Mouse (Mus musculus) left cerebral cortex, postnatal 36 days (tissue): ENCODE measurements around the gene Dennd5b. TPM values are rescaled to one million over a fixed set of nuclear protein-coding genes. Genes with fewer than 3 reads are reported as not detected.
"Not testable (repeated sequence)": the region's sequence is repeated elsewhere in the genome, so short reads cannot be mapped to it uniquely, and the experiment has no call there.

Experiments used
- DNase-seq, 2 experiments: peaks; one replicate each; pipeline ENCODE4 v3.0.0; 2021 to 2022; ENCODE audit warnings: low spot score in 2 of 2, mixed read lengths in 1 of 2
- intact Hi-C: fragments of 180-260 bp; cut with DNase I; formaldehyde crosslinking; loops from one replicate; pipeline ENCODE4 v1.15.1; 2025
- total RNA-seq, 2 experiments: library from RNA; stranded (reverse); gene quantifications; 2 replicates each; pipeline ENCODE4 v1.2.3; 2021

The Dennd5b gene
- total RNA-seq, 2 experiments from 2014 or later: 59.9 to 68.9 TPM

GRCm38 (mm10) chr6:148971385-148971940, 130.0 kb downstream of the Dennd5b start:
- intact Hi-C loops: no loop called here
- DNase-seq: no peak

GRCm38 (mm10) chr6:148961285-148961684, 140.2 kb downstream of the Dennd5b start:
- intact Hi-C loops: no loop called here
- DNase-seq: no peak

DNA sequence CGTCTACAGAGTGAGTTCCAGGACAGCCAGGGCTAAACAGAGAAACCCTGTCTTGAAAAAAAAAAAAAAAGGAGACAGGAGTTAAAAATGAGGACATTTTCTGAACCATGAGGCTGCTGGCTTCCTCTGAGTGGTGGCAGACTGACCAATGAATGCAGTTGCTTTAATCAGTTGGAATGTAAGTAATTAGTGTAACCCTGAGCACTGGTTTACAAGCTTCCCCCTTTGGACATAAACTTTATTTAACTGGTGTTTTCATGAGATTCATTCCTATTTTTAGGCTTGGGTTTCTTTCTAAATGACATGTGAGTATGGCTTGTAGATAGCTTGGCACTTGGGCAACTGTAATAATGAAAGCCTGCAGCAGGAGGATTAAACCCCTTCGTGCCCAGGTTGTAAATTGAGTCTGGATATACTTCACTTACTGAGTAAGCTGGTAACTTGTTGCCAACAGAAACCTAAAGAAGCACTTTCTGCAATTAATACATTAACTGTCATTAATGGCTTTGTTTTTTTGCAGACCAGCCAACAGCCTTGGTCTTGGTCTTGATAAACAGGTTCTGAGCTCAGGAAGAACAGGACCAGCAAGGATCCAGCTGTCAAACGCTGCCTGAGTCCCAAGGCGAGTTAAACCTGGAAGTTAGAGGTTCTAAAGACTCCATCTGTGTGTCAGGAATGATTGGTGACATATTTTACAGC, 141.8 kb downstream of the Dennd5b start:
- intact Hi-C loops: no loop called here
- no peak for DNase-seq

- DNase-seq: no peak
- intact Hi-C loops: no loop called here
Measured at GRCm38 (mm10) chr6:148958712-148959111, 142.8 kb downstream of the Dennd5b start.

DNA sequence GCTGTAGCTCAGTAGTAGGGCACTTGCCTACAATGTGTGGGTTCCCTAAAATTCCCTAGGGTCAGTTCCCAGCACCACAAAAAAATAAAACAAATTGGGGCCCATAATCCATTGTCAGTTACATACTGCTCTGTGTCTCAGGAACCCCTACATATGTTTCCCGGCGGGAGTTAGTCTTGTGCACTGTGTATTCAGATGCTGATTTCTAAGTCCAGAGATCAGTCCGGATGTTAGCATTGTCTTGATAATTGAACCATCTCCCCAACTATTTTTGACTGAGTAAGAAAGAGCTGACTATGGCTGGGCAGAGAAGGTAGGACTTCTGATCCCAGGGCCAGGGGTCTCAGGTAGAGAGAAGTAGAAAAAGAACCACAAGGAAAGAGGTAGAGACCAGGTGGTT, 144.4 kb downstream of the Dennd5b start:
- intact Hi-C loops: no loop called here
- DNase-seq: no peak

- DNase-seq: no peak
- intact Hi-C loops: no loop called here
Measured at GRCm38 (mm10) chr6:148955641-148956420, 145.6 kb downstream of the Dennd5b start.

- intact Hi-C loops: loop anchor here (5.0 kb wide), 1 partner anchor 155 kb away; the partner anchor contains the start of gene Dennd5b
- no peak for DNase-seq
Measured at GRCm38 (mm10) chr6:148946881-148947405, 154.5 kb downstream of the Dennd5b start.

DNA sequence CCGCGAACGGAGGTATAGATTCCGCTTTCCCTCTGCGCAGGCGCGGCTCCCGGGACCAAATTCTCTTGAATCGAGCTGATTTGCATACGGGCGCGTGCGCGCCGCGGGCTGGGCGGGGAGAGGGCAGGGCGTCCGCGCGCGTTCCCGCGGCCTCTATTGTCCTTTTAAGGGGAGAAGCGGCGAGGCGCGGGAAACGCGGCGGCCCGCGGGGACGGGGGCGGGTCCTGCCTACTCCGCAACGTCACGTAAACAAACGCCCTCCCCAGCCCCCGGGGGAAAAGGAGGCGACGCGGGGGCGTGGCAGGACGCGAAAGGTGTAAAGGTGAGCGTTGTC, 155.1 kb downstream of the Dennd5b start, which contains the start of gene Sinhcaf:
Gene Sinhcaf, minus strand, starts transcription at position 59 of the 334 bp plus-strand sequence.
- intact Hi-C loops: loop anchor here (5.0 kb wide), 1 partner anchor 156 kb away; the partner anchor contains the start of gene Dennd5b
- peak; percentile 93 for DNase-seq

- DNase-seq: peak; percentile 19 to 25
- intact Hi-C loops: loop anchor here (5.0 kb wide), 1 partner anchor 157 kb away; the partner anchor contains the start of gene Dennd5b
Measured at GRCm38 (mm10) chr6:148945509-148946408, 155.7 kb downstream of the Dennd5b start.

DNA sequence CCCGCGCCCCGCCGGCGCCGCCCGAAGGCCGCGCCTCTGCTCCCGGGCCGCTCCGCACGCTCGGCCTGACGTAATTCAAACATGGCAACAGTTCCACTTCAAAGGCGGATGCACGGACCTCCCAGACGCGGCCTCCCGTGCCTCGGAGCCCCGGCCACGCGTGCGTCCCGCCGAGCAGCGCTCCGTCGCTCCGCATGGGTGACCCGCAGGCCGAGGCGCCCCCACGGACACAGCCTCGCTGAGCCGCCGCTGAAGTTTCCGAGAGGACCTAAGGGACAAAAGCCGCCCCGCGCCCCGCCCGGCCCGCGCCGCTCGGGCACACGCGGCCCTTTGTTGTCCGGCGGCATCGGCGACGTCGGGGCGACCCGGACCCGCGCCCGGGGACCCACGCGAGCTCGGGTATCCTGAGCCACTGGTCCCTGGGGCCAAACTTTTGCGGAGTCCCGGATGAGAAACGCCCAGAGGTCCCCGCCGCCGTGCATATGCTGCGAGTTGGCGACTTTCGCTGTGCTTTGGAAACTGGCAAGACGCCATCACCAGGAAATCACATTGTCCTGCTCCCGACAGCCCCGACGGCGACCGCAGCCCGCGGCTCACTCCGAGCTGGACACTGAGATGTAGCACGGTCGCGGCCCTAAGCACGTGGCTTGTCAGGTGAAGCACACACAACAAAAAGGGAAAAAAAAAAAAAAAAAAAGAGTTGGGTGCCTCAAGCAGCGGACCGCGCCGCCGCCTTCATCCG, 156.5 kb downstream of the Dennd5b start:
- intact Hi-C loops: loop anchor here (5.0 kb wide), 1 partner anchor 157 kb away; the partner anchor contains the start of gene Dennd5b
- DNase-seq: peak; percentile 13 to 15

DNA sequence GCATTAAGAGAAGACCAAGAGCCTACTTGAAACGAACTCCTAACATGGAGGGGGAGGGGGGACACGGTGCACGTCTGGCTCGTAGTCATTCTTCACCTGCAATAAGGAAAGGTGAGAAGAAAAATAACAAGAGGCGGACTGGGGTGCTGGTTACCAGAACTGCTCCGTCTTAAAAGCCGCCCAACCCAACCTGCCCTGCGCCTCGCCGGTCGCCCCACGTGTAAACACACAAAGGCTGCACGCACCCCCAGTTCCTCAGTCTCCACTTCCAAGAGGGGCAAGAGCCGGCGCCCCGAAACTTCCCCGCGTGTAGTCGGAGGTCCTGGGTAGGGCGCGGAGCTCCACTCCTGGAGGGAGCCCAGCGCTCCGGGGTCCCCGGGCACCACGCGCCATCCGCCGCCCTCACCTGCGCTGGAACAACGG, 157.1 kb downstream of the Dennd5b start:
- intact Hi-C loops: no loop called here
- DNase-seq: no peak

DNA sequence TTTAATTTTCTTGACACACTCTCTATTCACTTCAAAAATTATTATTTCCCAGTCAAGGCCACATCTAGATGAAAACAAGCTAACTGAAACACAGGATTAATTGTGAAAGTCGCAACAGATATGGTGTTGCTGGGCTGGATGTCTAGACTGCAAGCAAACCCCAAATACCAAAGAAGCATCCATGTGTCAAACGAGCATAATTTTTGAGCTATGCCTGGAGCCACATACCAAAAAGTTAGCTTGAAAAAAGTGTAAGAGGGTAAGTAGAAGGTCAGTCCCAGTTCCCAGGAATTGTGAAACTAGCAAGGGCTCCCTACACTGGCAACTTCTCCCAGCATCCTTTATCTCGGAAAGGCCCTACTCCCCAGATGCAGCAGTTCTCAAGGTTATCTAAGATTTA, 157.8 kb downstream of the Dennd5b start:
- intact Hi-C loops: no loop called here

GRCm38 (mm10) chr6:148942406-148942805, 159.1 kb downstream of the Dennd5b start:
- DNase-seq: no peak
- intact Hi-C loops: no loop called here

More for the DNA sequence above, 157.8 kb downstream of the Dennd5b start:
- DNase-seq: no peak

GRCm38 (mm10) chr6:148941880-148942279, 159.6 kb downstream of the Dennd5b start:
- intact Hi-C loops: no loop called here
- DNase-seq: no peak

DNA sequence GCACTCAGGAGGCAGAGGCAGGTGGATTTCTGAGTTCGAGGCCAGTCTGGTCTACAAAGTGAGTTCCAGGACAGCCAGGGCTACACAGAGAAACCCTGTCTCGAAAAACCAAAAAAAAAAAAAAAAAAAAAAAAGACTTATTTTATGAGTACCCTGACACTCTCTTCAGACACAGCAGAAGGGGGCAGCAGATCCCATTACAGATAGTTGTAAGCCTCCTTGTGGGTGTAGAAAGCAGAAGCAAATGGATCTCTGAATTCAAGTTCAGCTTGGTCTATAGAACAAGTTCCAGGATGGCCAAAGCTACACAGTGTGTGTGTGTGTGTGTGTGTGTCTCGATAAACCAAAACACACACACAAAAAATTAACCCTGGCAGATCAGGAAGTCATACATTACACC, 161.1 kb downstream of the Dennd5b start:
- intact Hi-C loops, DNase-seq: not testable (repeated sequence)
